Mouse (Mus musculus): ENCODE measurements around the gene Traf3.

Traf3 gene

DNA sequence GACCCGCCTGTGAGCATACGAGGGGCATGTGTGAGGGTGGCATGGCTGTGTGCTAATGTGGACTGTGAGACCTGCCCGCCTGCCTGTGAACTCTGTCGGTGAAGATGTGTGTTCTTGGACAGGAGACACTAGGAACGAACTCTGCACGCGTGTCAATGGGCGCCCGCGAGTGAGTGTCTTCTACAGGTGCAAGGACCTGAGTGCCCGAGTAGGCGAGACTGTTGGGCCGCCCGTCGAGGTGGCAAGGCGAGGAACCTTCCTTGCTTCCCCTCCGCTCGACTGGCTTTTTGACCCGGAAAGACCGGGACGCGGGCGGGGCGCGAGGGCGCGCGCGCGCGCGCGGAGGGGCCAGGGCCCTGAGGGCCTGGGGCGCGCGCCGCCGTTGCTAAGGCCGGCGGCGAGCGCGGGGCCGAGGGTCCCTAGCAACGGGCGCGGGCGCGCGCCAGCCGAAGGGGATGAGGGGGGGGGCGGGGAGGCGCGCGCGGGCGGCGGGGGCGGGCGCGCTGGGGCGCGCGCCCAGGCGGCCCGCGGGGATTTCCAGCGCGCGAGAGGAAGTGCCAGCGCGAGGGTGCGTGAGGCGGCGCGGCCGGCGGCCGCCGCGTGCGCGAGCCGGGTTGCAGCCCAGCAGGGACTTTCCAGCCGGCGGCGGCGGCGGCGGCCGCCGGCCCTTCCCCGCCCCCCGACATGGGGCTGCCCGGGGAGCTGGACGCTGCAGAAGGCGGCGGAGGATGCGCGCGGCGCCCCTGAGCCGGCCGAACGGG, at the start of gene Traf3:
Gene Traf3 (plus strand): TSS at position 540 of the 761 bp plus-strand sequence.
- peak; percentile 49 for DNase-seq

DNA sequence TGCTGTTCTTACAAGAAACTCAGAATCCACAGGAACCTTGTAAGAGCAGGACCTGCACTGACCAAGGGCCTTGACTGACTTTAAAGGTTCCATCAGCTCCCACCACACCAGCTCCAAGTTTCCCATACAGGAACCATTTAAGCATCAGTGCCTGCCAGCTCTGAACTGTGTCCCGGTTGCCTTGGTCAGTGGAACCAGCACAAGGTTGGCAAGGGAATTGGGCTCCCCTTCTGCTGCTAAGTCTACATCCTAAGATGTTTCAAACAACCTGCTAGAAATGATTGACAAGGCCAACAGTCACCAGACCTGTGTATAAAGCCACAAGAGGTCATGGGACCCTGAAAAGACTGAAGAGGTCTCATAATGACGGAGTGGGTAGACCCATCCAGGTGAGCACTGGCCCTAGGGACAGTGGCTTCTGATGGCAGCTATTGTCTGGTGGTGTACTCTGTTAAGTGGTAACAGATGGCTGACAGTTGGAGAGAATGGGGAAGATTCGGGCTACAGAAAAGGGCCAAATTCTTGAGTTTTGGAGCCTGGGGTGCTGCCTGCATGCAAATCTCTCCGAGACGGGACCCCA, 46.6 kb upstream of the Traf3 start:
- peak; percentile 54 for DNase-seq

DNA sequence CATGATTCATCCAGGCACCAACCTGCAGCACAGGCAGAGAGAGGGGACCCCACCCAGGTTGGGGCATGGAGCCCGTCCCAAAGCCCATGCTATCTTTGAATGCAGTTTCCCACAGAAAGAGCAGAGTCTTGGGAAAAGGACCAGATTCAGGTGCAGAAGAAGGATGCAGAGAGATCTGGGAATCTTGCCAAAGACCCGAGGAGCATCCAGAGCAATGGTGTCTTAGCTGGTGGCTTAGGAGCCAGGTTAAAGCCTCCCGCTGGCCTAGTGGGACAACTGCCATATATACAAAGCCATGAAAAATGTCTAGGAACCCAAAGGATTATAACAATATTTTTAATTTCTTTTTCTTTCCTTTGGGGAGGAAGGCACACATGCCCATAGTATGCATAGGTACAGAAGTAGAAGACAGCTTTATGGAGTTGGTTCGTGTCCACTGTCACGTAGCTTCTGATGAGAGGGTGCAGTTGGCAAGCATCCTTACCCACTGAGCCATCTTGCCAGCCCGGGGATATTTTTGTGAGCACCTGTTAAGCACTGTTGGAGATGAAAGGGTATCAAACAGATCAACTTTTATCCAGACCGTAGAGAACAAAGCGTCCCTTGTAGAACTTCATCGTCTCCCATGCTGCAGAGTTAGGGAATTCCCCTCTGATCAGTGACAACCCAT, 45.1 kb upstream of the Traf3 start:
- peak; percentile 62 for DNase-seq

- DNase-seq = no peak
Observed at GRCm38 (mm10) chr12:111122332-111122852, 43.8 kb upstream of the Traf3 start.

DNA sequence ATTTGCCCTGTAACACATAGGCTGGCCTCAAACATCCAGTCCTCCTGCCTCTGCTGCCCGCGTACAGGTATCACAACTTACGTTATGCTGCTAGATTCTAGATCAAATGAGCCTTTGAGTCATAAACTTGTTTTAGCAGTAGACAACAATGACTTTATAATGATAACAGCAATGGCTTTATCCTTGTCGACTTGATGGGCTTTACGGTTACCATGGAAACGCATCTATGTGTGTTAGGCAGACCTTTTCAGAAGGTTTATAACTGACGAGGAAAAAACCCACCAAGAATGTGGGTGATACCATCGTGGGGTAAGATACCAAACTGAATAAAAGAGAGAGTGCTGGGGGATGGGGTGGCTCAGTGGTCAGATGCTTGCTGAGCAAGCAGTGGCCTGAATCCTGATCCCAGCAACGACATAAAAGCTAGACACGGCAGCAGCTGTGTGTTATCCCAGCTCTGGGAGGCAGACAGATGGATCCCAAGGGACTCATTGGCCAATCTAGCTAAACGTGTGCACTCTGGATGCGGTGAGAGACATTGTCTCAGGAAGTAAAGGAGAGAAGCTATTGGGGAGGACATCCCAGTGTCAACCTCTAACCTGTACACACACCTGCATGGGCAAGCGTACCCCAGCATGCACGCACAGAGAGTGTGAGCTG, 41.4 kb upstream of the Traf3 start:
- DNase-seq = no peak

DNA sequence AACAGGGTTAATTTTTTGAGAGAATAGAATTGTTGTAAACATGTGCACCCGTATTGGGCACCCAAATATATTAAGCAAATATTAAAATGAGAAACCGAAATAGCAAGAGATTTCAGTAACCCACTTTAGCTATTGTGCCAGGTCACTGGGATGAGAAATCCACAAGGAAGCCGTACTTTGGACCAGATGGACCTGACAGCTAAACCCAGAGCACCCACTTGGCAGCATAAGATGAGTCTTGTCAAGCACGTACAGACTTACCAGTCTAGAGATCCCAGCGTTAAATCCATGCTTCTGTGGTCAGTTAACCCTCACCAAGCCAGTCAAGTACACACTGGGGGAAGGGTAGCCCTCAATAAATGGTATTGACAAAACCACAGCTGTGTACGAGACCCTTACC, 40.5 kb upstream of the Traf3 start:
- DNase-seq = no peak

GRCm38 (mm10) chr12:111134169-111134568, 32.0 kb upstream of the Traf3 start:
- no peak for DNase-seq

- no peak for DNase-seq
Observed at GRCm38 (mm10) chr12:111134791-111135733, 31.1 kb upstream of the Traf3 start.

- no peak for DNase-seq
Observed at GRCm38 (mm10) chr12:111135953-111136352, 30.2 kb upstream of the Traf3 start.

GRCm38 (mm10) chr12:111137079-111137478, 29.1 kb upstream of the Traf3 start:
- DNase-seq = no peak

GRCm38 (mm10) chr12:111143005-111143508, 23.1 kb upstream of the Traf3 start:
- DNase-seq = no peak

GRCm38 (mm10) chr12:111143509-111144063, 22.6 kb upstream of the Traf3 start:
- no peak for DNase-seq

DNA sequence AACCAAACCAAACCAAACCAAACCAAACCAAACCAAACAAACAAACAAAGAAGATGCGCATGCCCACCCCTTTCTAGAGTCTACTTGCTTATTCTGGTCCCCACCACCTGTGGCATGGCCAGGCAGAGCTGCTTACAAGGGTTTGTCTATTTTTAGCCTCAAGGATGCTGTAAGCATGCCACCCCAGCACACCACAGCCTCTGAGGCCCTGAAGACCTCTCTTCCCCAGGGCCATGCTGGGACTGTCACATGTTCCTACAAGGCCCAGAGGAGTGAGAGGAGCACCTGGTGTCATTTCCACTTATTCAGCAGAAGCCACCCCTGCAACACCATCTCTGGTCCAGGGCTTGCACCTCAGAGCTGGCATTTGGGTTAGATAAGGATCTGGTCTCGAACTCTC, 21.6 kb upstream of the Traf3 start:
- no peak for DNase-seq

- no peak for DNase-seq
Observed at GRCm38 (mm10) chr12:111145269-111145668, 20.9 kb upstream of the Traf3 start.

- no peak for DNase-seq
Observed at GRCm38 (mm10) chr12:111149495-111150235, 16.5 kb upstream of the Traf3 start.

DNA sequence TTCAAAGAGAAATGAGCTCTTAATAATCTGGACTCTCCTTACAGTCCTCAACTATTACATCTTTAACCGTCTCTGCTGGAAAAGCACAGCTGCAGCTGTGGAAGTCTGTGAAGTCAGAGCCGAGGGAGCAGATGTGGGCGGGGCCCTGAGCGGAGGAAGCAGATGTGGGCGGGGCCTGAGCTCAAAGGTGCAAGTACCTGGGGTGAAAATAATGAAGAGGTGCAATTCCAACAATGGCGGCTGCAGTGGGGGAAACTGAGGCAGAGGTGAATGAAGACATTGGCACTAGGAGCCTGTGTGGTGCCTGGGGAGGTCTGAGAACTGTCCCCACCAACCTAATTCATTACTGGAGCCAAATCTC, 16.0 kb upstream of the Traf3 start:
- DNase-seq = no peak

- no peak for DNase-seq
Observed at GRCm38 (mm10) chr12:111151422-111152156, 14.6 kb upstream of the Traf3 start.

DNA sequence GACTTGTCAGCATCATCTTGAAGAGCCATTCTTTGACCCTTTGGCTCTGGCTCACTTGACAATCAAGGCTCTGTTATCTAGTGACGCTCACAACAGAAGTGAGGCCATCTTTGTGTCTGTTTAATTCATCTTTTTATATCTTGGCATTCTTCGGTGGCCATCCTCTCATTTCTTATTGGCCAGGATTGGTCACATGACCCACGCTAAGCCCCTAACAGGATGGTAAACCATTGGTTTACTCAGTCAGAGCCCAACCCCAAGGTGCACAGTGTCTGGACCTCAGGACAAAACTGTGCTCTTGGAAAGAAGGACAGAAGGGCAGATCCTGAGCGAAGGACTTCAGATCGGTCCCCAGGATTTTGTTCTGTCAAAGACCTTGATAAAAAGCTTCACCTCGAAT, 13.6 kb upstream of the Traf3 start:
- DNase-seq = no peak

- DNase-seq = peak; percentile 34
Observed at GRCm38 (mm10) chr12:111152981-111153710, 13.0 kb upstream of the Traf3 start.
